Mouse (Mus musculus) CH12.LX (cell line): ENCODE data around the gene Rap1a. TPM values are rescaled to one million over a fixed set of nuclear protein-coding genes. Genes with fewer than 3 reads are reported as not detected.

Experiments
- DNase-seq: peaks from one replicate; pipeline ENCODE4 v3.0.0-alpha.2; 2013; ENCODE audit errors: extremely low read depth
- H3K27ac ChIP-seq: 2 replicates; pipeline ENCODE4 v1.5.1; 2012; ENCODE audit warnings: low read depth, mild to moderate bottlenecking, control low read depth, moderate library complexity; ENCODE audit not compliant: insufficient read depth
- H3K27me3 ChIP-seq: replicated peaks from 2 replicates; pipeline ENCODE3; 2012; ENCODE audit warnings: inconsistent platforms
- H3K36me3 ChIP-seq, 2 experiments: replicated peaks in 1 of 2; 2 replicates each; pipeline versions ENCODE3 to v1.6.1; 2012; ENCODE audit warnings: inconsistent platforms in 1 of 2, low read length in 1 of 2, mild to moderate bottlenecking in 1 of 2, mixed read lengths in 1 of 2, moderate library complexity in 1 of 2; ENCODE audit not compliant: control insufficient read depth in 1 of 2, insufficient read depth in 1 of 2
- H3K4me1 ChIP-seq, 2 experiments: 2 replicates each; pipeline ENCODE4 v1.6.1; 2012; ENCODE audit warnings: inconsistent platforms in 1 of 2, moderate library complexity in 1 of 2; ENCODE audit not compliant: insufficient read depth in 2 of 2, control insufficient read depth in 1 of 2
- H3K4me2 ChIP-seq: 2 replicates; pipeline ENCODE4 v1.6.1; 2012; ENCODE audit warnings: low read depth, mild to moderate bottlenecking, control low read depth; ENCODE audit not compliant: poor library complexity, insufficient read depth, severe bottlenecking
- H3K4me3 ChIP-seq, 3 experiments: fragments of 150-350 bp in 1 of 3; sonication (generic) in 1 of 3; replicated peaks in 1 of 3; 2 replicates each; pipeline versions ENCODE3 to v1.5.1; 2011 to 2012; ENCODE audit warnings: low read depth in 2 of 3, low read length in 2 of 3, mild to moderate bottlenecking in 2 of 3, moderate library complexity in 2 of 3, control low read depth in 1 of 3, improper control_type of control experiment in 1 of 3, inconsistent platforms in 1 of 3, mixed read lengths in 1 of 3; ENCODE audit not compliant: poor library complexity in 1 of 3
- H3K79me2 ChIP-seq: replicated peaks from 2 replicates; pipeline ENCODE4 v1.6.1; 2012; ENCODE audit warnings: mild to moderate bottlenecking, moderate library complexity; ENCODE audit not compliant: control insufficient read depth, poor library complexity, insufficient read depth, severe bottlenecking; ENCODE audit errors: extremely low read depth
- H3K9ac ChIP-seq: 2 replicates; pipeline ENCODE4 v1.6.1; 2012; ENCODE audit warnings: low read depth, mild to moderate bottlenecking, control low read depth, moderate library complexity; ENCODE audit not compliant: insufficient read depth
- H3K9me3 ChIP-seq: replicated peaks from 2 replicates; pipeline ENCODE3; 2012; ENCODE audit warnings: low read length, inconsistent platforms, mixed read lengths
- CHD2 ChIP-seq: IDR thresholded peaks from 2 replicates; pipeline ENCODE4 v1.6.1; 2011; ENCODE audit warnings: low read length, improper control_type of control experiment
- CTCF ChIP-seq, 2 experiments: IDR thresholded peaks in 1 of 2; conservative IDR thresholded peaks in 1 of 2; 2 replicates each; pipeline ENCODE4 v1.5.1; 2011 to 2012; ENCODE audit warnings: low read depth in 2 of 2, low read length in 2 of 2, improper control_type of control experiment in 1 of 2, inconsistent platforms in 1 of 2, mild to moderate bottlenecking in 1 of 2, moderate library complexity in 1 of 2
- E2F4 ChIP-seq: IDR thresholded peaks from 2 replicates; pipeline ENCODE4 v1.6.1; 2011; ENCODE audit warnings: low read depth, low read length, improper control_type of control experiment; ENCODE audit not compliant: insufficient replicate concordance
- EP300 ChIP-seq: IDR thresholded peaks from 2 replicates; pipeline ENCODE4 v1.6.1; 2011; ENCODE audit warnings: low read length, improper control_type of control experiment
- ETS1 ChIP-seq: conservative IDR thresholded peaks from 2 replicates; pipeline ENCODE4 v1.6.1; 2012; ENCODE audit warnings: low read depth, mild to moderate bottlenecking, inconsistent platforms, low read length, improper control_type of control experiment, moderate library complexity
- GABPA ChIP-seq: IDR thresholded peaks from 2 replicates; pipeline ENCODE4 v1.6.1; 2012; ENCODE audit warnings: low read depth, low read length, improper control_type of control experiment, inconsistent platforms; ENCODE audit not compliant: insufficient replicate concordance
- JUND ChIP-seq: conservative IDR thresholded peaks from 2 replicates; pipeline ENCODE4 v1.6.1; 2011; ENCODE audit warnings: low read depth, low read length, improper control_type of control experiment
- KAT2A ChIP-seq: IDR thresholded peaks from 2 replicates; pipeline ENCODE4 v1.6.1; 2012; ENCODE audit warnings: low read length, improper control_type of control experiment, inconsistent platforms; ENCODE audit not compliant: insufficient replicate concordance
- MAFK ChIP-seq: IDR thresholded peaks from 2 replicates; pipeline ENCODE4 v1.6.1; 2011; ENCODE audit warnings: low read length, improper control_type of control experiment; ENCODE audit not compliant: insufficient replicate concordance
- MAX ChIP-seq: IDR thresholded peaks from 2 replicates; pipeline ENCODE4 v1.6.1; 2011; ENCODE audit warnings: low read length, improper control_type of control experiment
- MEF2A ChIP-seq: IDR thresholded peaks from 2 replicates; pipeline ENCODE4 v1.6.1; 2014; ENCODE audit warnings: low read depth, mild to moderate bottlenecking, inconsistent platforms, low read length, improper control_type of control experiment, borderline replicate concordance
- MXI1 ChIP-seq: IDR thresholded peaks from 2 replicates; pipeline ENCODE4 v1.6.1; 2011; ENCODE audit warnings: mild to moderate bottlenecking, low read depth, low read length, improper control_type of control experiment
- NRF1 ChIP-seq: IDR thresholded peaks from 2 replicates; pipeline ENCODE4 v1.6.1; 2014; ENCODE audit warnings: low read depth, mild to moderate bottlenecking, inconsistent platforms, low read length, improper control_type of control experiment, moderate library complexity
- POLR2AphosphoS2 ChIP-seq: IDR thresholded peaks from 2 replicates; pipeline ENCODE4 v1.6.1; 2011; ENCODE audit warnings: low read depth, low read length, improper control_type of control experiment
- RAD21 ChIP-seq: IDR thresholded peaks from 2 replicates; pipeline ENCODE4 v1.6.1; 2011; ENCODE audit warnings: low read depth, mild to moderate bottlenecking, low read length, improper control_type of control experiment, moderate library complexity
- SIN3A ChIP-seq: IDR thresholded peaks from 2 replicates; pipeline ENCODE4 v1.6.1; 2012; ENCODE audit warnings: low read length, improper control_type of control experiment, inconsistent platforms
- SMC3 ChIP-seq: IDR thresholded peaks from 2 replicates; pipeline ENCODE4 v1.6.1; 2011; ENCODE audit warnings: low read depth, low read length, improper control_type of control experiment
- UBTF ChIP-seq: IDR thresholded peaks from 2 replicates; pipeline ENCODE4 v1.6.1; 2012; ENCODE audit warnings: low read depth, mild to moderate bottlenecking, inconsistent platforms, low read length, improper control_type of control experiment, moderate library complexity
- USF1 ChIP-seq: IDR thresholded peaks from 2 replicates; pipeline ENCODE4 v1.6.1; 2014; ENCODE audit warnings: low read depth, mild to moderate bottlenecking, inconsistent platforms, low read length, improper control_type of control experiment
- USF2 ChIP-seq: conservative IDR thresholded peaks from 2 replicates; pipeline ENCODE4 v1.6.1; 2011; ENCODE audit warnings: low read depth, low read length, improper control_type of control experiment
- ZKSCAN1 ChIP-seq: IDR thresholded peaks from 2 replicates; pipeline ENCODE4 v1.6.1; 2012; ENCODE audit warnings: low read depth, inconsistent platforms, low read length, improper control_type of control experiment, borderline replicate concordance
- ZNF384 ChIP-seq: IDR thresholded peaks from 2 replicates; pipeline ENCODE4 v1.6.1; 2012; ENCODE audit warnings: low read depth, low read length, improper control_type of control experiment, inconsistent platforms
- dilution Hi-C: fragments of 300-500 bp; cut with MboI; formaldehyde crosslinking; loops from 2 replicates; pipeline ENCODE4 v1.14.3; 2020; ENCODE audit warnings: low sequenced_read_pairs; ENCODE audit not compliant: extremely low pct_unique_long_range_greater_than_20kb, extremely low pct_ligation_motif_present
- in situ Hi-C: fragments of 300-500 bp; cut with MboI; formaldehyde crosslinking; loops from 3 replicates; pipeline ENCODE4 v1.14.3; 2019; ENCODE audit warnings: low sequenced_read_pairs, low pct_ligation_motif_present, low pct_unique_long_range_greater_than_20kb, mixed read lengths
- polyA plus RNA-seq: library from polyadenylated mRNA; unstranded; fragments of >175 nt; gene quantifications from 2 replicates; pipeline ENCODE4 v1.2.1, GENCODE M21; 2012; ENCODE audit warnings: low read depth; ENCODE audit not compliant: insufficient read length
- total RNA-seq, 2 experiments: library from RNA; depleted of rRNA; stranded (reverse); fragments of 300-350 nt in 1 of 2; fragments of >200 nt in 1 of 2; gene quantifications; 2 replicates each; pipeline ENCODE4 v1.2.3; 2012 to 2014

Gene Rap1a
- total and polyA plus RNA-seq, 3 experiments: 63.3 to 250 (median 209) TPM

- TF ChIP-seq JUND (no peak), UBTF (no peak), E2F4 (no peak), USF2 (no peak), SIN3A (no peak), GABPA (no peak), ZKSCAN1 (no peak), MEF2A (no peak), RAD21 (peak; percentile 77), ETS1 (no peak; the same call in 1 of the 2 replicates), EP300 (no peak), CTCF (conservative IDR thresholded peaks at IDR 0.05 in 1 of 2, IDR thresholded peaks at IDR 0.05 in 1 of 2; ENCODE audit: low read depth in 2 of 2, low read length in 2 of 2) (peak; percentile 45 to 71; a peak in 3 of 4 replicates), SMC3 (peak; percentile 77), USF1 (no peak), MAX (no peak), MXI1 (no peak), POLR2AphosphoS2 (no peak), NRF1 (no peak), KAT2A (no peak)
- TF ChIP-seq, all 38 proteins: peak for 6
Observed at GRCm38 (mm10) chr3:105771534-105771933, 29.6 kb downstream of the Rap1a start (continued).

- peaks cover 4 to 47% of the 10 kb centered on the region in 2 experiments; a peak in 3 of 4 replicates for H3K4me1 ChIP-seq
- peaks cover 3% of the 10 kb centered on the region for H3K9me3 ChIP-seq
- peaks cover 0 to 26% of the 10 kb centered on the region in 2 experiments for H3K36me3 ChIP-seq
- no peak overlapping the region for H3K9ac ChIP-seq
- peaks cover 65% of the 10 kb centered on the region for H3K79me2 ChIP-seq
- no peak for TF ChIP-seq CHD2
- TF ChIP-seq SMC3: no peak
- TF ChIP-seq MAFK: no peak
- TF ChIP-seq USF2: no peak
- no peak for TF ChIP-seq USF1
- peak; percentile 81 for TF ChIP-seq ZNF384
- TF ChIP-seq POLR2AphosphoS2: no peak
- no peaks in the 10 kb centered on the region for H3K27me3 ChIP-seq
- H3K4me3 ChIP-seq: no peak overlapping the region
- dilution Hi-C loops (no loop called here), in situ Hi-C loops (no loop called here)
- no peak overlapping the region for H3K27ac ChIP-seq
- H3K4me2 ChIP-seq: no peak overlapping the region
- no peak for DNase-seq
Observed at GRCm38 (mm10) chr3:105770836-105771235, 30.3 kb downstream of the Rap1a start.
